Mouse (Mus musculus): ENCODE results near the gene Scgb3a1.

The Scgb3a1 gene

DNA sequence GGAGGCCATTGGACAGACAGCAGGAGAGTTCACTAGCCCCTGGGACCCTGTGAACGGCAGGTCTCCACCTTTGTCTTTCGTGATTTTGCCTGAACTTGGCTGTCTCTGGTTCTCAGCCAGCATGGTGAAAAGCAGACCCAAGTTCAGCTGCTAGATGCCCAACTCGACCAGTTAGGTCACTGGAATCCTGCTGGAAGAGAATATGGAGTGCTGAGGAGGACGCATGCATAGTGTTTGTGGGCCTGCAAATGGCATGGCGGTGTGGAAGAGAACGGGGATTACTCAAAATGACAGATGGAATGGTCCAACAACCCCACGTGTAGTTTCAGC lies 4.0 kb upstream of the Scgb3a1 start:
- no peak for DNase-seq

DNA sequence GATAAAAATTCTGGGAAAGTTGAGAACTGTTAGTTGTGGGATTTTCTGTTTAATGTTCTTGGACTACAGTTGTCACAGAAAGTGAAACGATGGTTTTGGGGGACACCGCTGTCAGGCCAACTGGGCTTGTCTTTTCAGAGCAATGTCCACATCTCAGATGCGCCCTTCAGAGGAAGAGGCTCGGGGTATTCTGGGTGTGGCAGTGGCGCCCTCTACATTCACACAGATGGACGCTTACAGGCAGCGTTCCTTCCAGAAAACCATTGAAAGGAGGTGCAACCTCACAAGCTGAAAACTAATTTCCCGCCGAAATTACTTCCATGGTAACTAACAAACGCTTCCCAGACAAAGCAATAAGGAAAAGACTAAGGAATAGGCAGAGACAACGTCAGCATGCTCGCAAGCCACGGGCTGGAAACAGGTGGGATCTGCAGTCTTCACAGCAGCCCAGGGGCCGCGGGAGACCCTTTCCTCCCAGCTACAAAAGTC lies 1.1 kb upstream of the Scgb3a1 start:
- no peak for DNase-seq

- no peak for DNase-seq
Observed at GRCm38 (mm10) chr11:49664262-49665140, 1.1 kb downstream of the Scgb3a1 start.

- no peak for DNase-seq
Observed at GRCm38 (mm10) chr11:49665462-49665861, 2.1 kb downstream of the Scgb3a1 start.

DNA sequence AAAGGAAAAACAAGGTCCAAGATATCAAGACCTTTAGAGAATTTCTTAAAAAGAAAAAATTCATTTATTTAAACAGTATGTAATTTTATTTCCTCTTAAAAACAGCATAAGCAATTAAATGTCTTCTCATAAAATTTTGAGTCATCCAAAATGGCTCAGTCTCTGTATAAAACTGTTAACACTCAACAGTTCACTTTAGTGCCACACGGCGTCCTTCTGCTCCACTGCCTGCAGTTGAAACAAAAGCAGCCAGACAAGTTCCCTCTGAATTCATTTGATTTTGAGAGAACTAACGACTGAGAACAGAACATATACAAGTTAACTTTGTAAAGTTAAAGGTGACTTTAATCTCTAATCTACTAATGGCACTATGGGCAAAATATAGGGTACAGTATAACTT lies 10.0 kb downstream of the Scgb3a1 start:
- DNase-seq: no peak

DNA sequence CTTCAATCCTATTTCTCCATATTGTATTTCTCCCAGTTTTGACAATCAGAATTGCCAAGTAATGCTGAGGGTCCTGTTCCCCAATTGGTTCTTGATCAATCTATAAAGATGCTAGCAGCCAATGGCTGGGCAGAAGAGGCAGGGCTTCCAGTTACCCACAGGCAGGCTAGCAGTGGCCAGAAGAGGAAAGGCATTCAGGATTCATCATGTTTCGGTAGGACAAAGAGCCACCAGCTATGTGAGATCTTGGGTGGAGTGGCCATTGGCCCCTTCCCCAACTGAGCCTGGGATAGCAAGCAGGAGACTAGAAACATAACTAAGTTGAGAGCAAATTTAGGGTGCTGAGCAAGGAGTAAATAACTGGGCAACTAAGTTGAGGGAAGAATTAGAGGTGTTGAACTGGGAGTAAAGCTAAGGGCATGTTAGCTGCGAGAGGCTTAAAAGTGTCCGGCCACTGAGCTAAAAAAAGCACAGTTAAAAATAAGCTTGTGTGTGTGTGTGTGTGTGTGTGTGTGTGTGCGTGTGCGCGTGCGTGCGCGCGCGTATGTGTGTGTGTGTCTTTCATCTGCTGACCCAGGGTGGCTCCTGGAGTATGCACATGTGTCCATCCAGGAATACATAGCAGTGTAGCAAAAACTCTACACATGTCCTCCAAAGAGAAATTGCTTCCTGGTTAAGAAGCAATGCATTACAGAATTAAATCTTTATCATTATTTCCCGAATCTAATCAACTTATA lies 21.0 kb downstream of the Scgb3a1 start:
- DNase-seq: no peak

GRCm38 (mm10) chr11:49695013-49695412 lies 31.6 kb downstream of the Scgb3a1 start:
- DNase-seq: no peak

- DNase-seq: no peak
Observed at GRCm38 (mm10) chr11:49695695-49696094, 32.3 kb downstream of the Scgb3a1 start.

DNA sequence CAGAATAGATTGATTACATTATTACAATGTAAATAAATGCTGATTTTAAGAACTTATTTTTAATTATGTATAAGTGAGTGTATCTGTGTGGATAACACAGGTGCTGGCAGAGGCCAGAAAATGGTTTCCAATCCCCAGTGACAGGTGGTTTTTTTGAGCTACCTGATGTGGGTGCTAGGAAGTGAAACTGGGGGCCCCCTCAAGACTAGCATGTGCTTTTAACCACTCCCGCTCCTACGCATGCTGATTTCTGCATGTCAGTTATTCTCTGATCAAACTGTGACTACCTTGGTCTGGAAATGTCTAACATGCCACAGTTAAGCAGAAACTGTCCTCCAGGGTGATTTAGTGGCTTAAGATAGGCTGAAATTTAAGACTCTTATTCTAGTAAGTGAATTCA lies 33.1 kb downstream of the Scgb3a1 start:
- no peak for DNase-seq

DNA sequence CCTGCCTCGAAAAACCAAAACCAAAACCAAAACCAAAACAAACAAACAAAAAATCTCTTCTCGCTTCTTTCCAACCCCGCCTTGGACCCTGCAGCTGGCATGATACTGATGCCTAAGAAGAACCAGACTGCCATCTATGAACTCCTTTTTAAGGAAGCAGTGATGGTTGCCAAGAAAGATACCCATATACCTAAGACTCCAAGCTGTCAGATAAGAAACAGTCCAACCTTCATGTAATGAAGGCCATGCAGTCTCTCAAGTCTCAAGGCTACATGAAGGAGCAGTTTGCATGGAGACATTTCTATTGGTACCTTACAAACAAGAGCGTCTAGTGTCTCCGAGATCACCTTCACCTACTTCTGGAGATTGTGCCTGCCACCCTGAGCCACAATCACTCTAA lies 34.4 kb downstream of the Scgb3a1 start:
- DNase-seq: no peak

DNA sequence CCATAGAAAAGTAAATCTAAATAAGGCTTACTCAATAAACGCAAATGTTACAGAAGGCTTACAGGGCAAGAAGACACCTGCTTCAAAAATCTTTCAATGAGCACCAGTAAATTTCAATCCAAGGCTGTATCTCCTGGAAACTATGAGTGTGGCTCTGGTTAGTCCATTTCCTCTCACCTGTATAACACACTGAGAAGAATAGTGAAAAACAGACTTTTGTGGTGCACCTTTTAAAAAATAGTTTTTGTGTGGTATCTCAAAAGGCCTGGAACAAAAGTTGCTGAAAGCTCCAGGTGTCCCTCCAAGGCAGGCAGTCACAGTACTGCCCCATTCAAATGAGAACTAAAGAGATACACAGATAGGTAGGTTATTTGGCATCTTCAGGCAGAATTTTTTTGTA lies 35.7 kb downstream of the Scgb3a1 start:
- no peak for DNase-seq

DNA sequence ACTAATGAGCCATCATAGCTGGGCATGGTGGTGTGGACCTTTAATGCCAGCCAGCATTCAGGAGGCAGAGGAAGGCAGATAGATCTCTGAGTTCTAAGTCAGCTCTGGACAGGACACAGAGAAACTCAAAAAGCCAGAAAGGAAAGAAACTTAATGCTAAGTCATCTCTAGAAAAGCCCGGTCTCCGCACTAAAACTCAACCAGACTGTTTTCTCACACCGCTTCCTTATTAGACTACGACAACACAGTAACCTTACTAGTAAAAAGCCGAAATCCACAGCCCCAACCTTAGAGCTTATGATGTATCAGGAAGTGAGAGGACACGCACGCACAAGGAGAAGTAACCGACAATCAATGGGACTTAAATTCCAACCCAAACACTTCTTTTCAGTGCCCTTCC lies 38.6 kb downstream of the Scgb3a1 start:
- DNase-seq: no peak

DNA sequence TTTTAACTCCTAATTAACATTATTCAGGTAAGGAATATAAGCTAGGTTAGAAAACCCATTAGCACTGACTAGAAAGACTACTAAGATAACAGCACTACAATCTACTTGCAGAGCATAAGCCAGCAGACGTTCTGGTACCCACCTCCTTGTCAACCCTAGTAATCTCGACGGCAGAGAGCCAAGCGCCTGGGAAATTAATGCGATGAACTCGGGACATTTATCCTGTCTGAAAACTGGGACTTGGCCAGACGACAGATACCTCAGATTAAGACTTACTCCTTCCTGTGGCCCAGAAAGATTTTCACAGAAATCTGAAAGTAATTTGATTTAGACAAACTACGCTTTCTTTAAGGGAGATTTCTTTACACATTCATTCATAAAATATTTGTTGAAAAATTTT lies 41.4 kb downstream of the Scgb3a1 start:
- no peak for DNase-seq

DNA sequence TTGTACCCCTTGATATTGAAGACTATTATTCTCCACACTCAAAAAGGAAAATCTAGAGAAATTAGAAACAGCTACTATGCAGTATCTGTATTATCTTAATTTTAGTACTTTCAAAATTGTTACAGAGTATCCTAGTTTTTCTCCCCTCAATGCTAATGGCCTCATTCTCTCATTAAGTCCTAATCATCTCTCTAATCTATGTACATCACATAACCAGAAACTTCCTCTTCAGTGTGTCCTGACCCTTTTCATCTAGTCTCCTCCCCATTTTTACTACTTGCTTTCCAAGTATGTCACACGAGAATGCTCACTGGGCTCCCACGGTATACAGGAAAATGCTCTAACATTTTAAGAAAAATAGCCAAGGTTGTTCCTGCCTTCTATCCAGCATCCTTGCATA lies 44.4 kb downstream of the Scgb3a1 start:
- DNase-seq: no peak

GRCm38 (mm10) chr11:49710664-49711063 lies 47.3 kb downstream of the Scgb3a1 start:
- DNase-seq: no peak

GRCm38 (mm10) chr11:49711981-49712554 lies 48.7 kb downstream of the Scgb3a1 start:
- peak; percentile 56 for DNase-seq

GRCm38 (mm10) chr11:49712555-49713335 lies 49.3 kb downstream of the Scgb3a1 start, which contains the start of gene Cnot6:
TSS of gene Cnot6 (minus strand) at chr11:49712723.
- peak; percentile 97 for DNase-seq

GRCm38 (mm10) chr11:49713336-49714334 lies 50.2 kb downstream of the Scgb3a1 start:
- DNase-seq: peak; percentile 62
